Mouse (Mus musculus) leukemia stem cell, adult 10-12 weeks (primary cell): ENCODE measurements around the gene Ate1. TPM values are rescaled to one million over a fixed set of nuclear protein-coding genes. Genes with fewer than 3 reads are reported as not detected.

ENCODE experiments used
- polyA plus RNA-seq: library from polyadenylated mRNA; stranded (reverse); fragments of >175 nt; gene quantifications from 2 replicates; pipeline ENCODE4 v1.2.3, GENCODE M21; 2012; ENCODE audit warnings: low replicate concordance

Ate1 gene
- polyA plus RNA-seq = 2.8 and 18.2 TPM in 2 replicates

GRCm38 (mm10) chr7:130520049-130520425 lies at the start of gene Ate1:
TSS of gene Ate1 (minus strand) at chr7:130520369.

Other genes starting within 250 kb of the Ate1 start
- 130 and 198 TPM in 2 replicates for gene Nsmce4a, start 52.7 kb upstream of the Ate1 start, polyA plus RNA-seq
- 1.2 and 2.8 TPM in 2 replicates for gene Tacc2, start 57.1 kb upstream of the Ate1 start, polyA plus RNA-seq